Mouse (Mus musculus): ENCODE results near the gene Slc44a3.

Gene Slc44a3

DNA sequence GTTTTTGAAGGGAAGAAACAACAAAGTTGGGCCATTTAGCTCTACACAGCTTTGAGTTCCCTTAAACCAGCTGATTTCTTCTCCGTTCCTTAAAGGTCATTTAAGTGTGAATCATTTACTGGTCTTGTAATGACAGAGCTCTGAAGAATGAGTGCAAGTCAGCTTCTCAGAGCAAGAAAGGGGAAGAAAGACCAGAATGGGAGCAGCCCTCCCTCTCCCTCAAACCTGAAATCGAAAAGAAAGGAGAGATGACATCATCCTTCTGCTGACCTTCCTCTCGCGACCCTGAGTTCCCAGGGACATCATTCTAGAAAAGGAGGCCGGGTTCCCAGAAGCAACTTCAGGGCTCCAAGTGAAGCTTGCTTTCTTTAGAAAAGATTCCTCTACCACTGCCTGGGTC is 41.3 kb downstream of the Slc44a3 start:
- no peak for TF ChIP-seq GATA4 (IDR thresholded peaks at IDR 0.05; ENCODE audit: insufficient replicate concordance, low read length)

DNA sequence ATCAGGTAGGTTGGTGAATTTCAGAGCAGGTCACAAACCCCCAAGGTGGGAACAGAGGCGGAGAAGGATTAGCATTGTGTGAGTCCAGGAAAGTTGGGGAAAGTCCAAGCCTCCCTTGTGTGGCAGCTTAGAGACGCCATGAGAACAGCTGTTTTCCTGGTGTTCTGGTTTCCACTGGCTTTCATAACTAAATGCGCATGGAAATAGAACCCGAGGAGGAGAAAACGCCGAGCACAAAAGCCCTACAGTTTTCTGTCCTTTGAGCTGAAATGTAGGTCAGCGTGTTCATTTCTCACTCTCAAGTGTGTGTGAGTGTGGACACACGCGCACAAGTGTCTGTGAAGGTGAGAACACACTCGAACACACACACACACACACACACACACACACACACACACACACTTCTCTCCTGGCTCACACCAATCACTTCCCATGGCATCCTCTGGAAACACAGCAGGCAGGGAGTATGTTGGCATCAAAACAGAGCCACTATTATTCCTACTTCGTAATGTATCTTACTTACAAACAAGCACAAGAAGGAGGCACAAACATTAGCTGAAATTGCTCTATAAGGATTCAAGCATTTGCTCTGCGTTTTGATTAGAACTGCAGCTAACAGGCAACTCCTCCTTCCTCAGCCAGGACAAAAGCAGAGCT is 42.6 kb downstream of the Slc44a3 start:
- TF ChIP-seq GATA4 (IDR thresholded peaks at IDR 0.05; ENCODE audit: insufficient replicate concordance, low read length) = no peak

DNA sequence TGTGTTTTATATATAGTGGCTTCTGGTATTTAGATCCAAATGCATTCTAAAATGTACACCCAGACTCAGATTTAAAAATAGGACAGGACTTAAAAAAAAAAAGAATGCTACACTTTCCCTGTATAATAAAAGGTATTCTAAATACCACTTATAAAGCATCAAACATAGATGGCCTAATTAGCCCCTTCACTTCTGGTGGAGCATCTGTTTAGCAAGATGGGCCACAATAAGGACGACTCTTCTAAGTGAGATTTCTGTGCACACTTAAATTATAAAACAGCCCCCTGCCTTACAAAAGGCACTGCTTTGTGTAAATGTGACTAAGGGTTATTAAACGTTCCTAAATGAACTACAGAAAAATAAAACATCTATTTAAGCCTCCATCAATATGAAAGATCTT is 47.0 kb downstream of the Slc44a3 start:
- no peak for TF ChIP-seq GATA4 (IDR thresholded peaks at IDR 0.05; ENCODE audit: insufficient replicate concordance, low read length)

DNA sequence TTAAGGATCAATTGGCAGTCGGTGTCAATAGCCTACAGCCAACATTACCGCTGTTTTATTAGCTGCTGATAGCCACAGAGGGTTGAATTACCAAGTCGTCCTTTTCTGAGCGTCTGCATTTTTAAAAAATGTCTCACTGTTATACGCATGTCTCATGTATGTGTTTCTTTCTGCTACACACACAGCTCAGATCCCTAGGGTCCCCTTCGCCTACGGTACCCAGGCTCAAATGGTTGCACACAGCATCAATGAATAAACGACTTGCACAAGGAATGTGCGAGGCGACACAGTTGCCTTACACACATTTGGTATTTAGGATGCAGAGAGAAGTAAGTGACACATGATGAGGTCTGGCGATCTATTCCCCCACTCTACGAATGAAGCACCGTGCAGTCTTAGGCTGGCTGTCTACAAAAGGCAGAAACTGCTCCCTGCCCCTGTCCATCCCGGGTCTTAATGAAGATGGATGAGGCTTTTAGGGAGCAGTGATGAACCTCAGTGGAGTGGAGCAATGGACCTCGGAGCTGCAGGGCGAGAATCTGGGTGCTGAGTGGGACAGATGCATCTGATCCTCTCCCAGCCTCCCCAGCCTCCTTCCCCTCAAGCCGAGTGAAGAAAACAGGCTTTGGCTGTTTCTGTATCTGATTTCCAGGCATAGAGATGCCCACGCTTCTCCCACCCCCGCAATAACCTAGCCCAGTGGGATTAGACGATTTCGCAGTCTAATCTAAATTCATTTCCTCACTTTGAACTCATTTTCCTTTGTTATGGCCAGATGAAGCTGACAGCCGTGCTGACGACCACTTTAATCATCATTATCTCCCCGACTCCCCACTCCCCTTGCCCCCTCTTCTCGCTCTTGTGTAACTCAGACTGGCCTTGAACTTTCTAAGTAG is 48.7 kb downstream of the Slc44a3 start:
- no peak for TF ChIP-seq GATA4 (IDR thresholded peaks at IDR 0.05; ENCODE audit: insufficient replicate concordance, low read length)

DNA sequence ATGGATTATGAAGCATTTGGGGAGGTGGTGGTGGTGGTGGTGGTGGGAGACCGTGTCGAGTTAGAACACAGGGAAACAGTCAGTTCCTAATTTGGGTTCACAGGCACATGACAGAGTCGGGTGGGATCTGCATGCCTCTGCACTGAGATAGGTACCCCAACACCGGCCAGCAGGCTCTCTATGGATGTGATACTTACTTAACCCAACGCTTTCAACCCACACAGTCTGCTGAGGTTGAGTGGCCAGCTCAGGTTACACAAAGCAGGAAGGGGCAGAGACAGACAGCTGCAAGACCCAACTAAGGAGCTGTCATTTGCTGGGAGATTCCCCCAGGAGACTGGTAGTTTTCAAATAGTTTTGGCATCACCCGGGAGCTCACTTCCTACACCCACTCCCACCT is 50.6 kb downstream of the Slc44a3 start:
- TF ChIP-seq GATA4 (IDR thresholded peaks at IDR 0.05; ENCODE audit: insufficient replicate concordance, low read length) = no peak

DNA sequence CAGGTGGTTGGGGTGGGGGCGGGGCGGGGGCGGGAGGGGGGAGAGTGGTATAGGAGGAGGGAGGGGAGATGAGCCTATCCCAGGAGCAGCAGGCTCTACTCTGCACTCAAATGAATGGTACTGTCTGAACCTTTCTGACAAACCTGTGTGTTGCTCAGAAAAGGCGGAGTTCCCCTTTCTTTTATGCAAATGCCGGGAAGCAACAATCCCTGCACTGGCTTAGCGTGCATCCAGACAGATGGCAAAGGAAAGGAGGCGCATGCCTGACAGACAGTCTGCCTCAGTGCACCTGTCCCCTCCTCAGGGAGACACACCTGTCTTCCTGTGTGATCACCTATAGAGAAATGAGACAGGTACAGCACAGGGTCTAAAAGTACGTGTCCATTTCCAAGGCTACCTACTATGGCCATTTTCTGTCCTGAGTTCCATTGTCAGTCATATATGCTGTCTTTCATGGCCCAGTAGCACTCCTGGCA is 51.2 kb downstream of the Slc44a3 start:
- no peak for TF ChIP-seq GATA4 (IDR thresholded peaks at IDR 0.05; ENCODE audit: insufficient replicate concordance, low read length)

DNA sequence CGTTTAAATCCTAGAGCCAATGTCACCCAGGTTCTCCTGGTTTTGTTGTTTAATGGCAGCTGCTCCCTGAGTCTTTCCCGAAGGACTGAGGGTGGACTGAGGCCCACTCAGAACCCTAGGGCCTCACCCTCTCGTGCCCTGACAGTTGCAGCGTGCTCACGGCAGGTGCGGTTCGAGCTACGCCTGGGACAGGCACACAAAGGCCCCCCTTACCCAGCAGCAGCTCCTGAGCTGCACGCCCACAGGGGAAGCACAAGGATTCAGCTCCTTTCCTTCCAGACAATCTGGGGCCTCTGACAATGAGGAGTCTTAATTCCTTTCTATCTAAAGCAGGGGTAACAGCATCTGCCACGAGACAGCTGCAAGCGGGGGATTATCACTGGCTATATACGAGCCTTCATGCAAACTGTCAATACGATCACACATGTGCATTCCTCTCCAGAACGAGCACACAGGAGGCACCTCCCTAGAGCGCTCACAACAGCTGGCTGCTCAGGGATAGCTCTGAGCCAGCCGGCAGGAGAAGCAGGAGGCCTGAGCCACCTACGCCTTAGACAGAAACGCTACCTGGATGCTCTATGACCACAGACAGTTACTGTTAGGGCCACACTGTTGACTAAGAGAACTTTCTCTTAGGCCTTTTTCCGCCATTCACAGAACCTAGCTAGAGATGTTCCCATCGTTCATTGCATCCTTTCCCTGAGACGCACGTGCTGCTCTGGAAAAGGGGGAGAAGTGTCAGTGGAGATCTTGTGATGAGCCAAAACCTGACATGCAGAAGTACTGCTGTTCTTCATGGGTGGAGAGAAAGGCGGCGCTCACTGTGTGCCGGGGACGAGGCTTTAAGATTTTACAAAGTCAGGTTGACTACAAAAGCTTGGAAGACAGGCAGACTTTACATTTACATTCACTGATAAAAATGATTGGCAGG is 51.9 kb downstream of the Slc44a3 start:
- no peak for TF ChIP-seq GATA4 (IDR thresholded peaks at IDR 0.05; ENCODE audit: insufficient replicate concordance, low read length)

DNA sequence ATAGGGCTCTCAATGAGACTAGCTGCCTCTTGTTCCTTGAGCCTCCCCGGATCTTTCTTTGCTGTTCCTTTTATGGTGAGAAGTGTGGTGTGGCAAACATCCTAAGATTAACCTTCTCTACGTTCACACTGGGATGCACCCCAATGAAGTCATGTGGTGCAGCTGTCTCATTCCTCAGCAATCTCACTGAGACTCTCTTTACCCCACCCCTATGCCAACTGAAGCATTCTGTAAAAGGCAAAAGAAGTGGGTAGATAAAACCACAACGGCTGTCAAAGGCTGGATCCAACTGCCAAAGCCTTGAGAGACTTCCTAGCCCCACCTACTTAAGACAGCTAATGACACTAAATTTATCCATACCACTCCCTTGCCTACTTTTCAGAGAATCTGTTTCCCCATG is 57.5 kb downstream of the Slc44a3 start:
- no peak for TF ChIP-seq GATA4 (IDR thresholded peaks at IDR 0.05; ENCODE audit: insufficient replicate concordance, low read length)

DNA sequence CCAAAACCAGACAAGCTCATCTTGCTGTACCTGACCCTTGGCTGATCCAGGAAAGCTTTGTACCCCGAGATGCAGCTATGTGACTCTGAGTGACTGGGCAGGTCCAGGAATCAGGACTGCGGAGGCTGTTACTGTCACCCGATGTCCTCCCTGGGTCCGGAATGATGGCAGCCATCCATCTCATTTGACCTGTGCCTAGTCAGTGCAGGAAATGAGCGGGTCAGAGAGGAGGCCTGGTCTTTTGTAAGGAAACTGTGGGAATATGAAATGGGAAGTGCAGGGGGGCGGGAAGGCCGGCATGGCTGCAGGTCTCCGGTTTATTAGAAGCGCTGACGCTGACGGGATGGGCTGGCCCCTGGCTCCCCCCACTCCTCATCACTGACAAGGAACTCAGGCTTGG is 60.5 kb downstream of the Slc44a3 start:
- TF ChIP-seq GATA4 (IDR thresholded peaks at IDR 0.05; ENCODE audit: insufficient replicate concordance, low read length) = no peak

DNA sequence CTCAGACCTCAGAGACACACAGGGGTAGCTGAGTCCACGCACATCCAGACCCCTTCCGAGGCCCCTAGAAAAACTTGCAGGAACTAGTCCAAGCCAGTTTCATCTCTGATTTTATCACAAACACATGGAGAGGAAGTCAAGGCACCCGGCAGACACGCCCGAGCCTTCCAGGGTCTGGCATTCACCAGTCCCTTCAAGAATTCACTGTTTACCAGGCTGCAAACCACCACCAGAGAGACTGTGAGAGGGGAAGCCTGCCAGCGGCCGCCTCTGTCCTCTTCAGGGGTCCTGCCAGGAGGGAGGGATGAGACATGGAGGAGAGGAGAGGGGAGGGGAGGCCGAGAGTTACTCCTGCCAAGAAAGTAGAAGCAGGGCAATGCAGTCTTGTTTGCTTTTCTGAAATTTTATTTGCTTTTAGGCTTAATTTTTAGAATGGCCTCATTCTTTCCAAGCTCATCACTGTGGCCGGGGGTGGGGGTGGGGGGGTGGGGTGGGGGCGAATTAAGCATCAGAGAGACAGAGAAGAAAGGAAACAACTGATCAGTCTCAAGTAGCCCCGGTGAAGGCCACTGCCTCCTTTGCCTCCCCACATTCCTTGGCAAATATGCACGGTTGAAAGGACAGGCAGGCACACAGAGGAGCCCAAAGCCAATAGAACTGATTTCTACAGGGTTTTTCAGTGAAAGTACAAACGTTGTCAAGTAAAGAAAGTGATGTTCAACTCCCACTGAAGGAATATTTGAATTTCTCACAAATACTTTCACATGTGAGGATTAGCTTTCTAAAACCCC is 62.8 kb downstream of the Slc44a3 start:
- no peak for TF ChIP-seq GATA4 (IDR thresholded peaks at IDR 0.05; ENCODE audit: insufficient replicate concordance, low read length)

DNA sequence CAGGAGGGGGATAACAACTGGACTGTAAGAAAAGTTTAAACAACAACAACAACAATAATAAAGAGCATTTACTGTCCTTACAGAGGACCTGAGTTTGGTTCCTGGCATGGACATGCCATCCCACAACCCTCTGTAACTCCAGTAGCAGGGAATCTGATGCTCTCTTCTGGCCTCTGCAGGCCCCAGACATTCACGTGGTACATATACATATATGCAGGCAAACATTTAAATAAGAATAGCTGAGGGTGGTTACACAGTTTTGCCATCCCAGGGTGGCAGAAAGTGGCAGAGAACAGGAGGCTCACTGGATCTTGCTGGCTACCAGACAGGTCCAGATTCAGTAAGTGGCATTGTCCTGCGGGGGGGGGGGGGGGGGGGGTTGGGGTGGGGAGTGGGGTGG is 64.1 kb downstream of the Slc44a3 start:
- TF ChIP-seq GATA4 (IDR thresholded peaks at IDR 0.05; ENCODE audit: insufficient replicate concordance, low read length) = no peak

DNA sequence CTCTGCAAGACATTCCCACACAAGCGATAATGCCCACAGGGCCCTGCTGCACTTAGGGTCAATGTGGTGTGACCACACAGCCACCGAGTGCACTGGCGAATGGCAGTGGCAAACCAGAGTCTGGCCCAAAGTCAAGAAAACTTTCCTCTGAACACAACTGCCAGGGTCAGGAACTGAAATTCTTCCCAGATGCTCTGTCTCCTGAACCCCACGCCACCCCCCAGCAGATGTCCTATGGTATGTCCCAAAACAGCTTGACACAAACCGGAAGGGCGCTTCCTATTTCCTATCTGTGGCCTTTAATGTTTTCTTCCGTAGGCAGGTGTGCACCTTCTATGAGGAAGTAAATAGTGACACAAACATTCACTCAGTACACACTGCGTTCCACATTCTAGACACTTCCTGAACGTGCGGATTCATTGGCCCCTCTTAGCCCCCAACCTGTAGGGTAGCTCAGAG is 65.1 kb downstream of the Slc44a3 start:
- no peak for TF ChIP-seq GATA4 (IDR thresholded peaks at IDR 0.05; ENCODE audit: insufficient replicate concordance, low read length)

DNA sequence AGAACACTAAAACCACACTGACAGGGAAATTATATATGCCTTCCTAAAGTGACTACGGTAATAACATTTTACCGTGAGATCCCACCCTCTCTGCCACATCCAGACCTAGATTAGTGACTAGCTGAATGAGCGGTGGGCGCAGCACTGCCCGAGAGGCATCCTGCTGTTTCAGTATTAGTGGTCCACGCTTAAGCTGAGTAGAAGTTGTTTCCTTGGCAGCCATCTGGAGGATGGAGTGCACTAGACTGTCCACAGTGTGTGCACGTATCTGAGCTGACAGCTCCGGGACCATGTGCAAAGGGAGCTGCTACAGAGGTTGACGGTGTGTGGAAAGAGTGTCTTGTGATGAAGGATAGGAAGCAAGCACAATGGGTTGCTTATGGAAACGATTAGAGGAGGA is 66.4 kb downstream of the Slc44a3 start:
- TF ChIP-seq GATA4 (IDR thresholded peaks at IDR 0.05; ENCODE audit: insufficient replicate concordance, low read length) = no peak

DNA sequence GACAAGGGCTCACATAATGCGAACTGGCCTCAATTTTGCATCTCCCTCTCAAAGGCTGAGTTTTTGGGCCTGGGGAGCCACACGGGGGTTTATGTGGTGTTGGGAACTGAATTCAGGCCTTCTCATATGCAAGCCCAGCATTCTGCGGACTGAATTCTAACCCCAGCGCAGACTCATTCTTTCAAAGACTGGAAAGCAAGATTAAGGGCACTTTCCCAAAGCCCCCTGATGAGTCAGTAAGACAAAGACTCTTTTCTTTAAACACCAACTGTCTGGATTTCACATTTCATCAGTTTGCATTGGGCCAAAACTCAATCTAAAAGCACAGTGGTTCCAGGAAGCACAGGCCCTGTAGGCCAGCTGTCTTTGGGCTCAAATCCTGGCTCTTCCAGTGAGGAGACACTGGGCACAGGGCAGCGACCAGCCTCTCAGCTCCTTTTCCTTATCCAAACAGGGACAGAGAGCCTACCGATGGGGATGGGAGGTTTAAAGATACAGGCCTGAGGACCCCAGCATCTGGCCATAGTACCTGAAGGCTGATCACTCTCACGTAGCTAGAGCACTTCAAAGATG is 67.4 kb downstream of the Slc44a3 start:
- TF ChIP-seq GATA4 (IDR thresholded peaks at IDR 0.05; ENCODE audit: insufficient replicate concordance, low read length) = no peak

All from liver, adult (tissue).